Mouse (Mus musculus) adrenal gland, postnatal 25 days (tissue): ENCODE data around the gene Dynlt1a. TPM values are rescaled to one million over a fixed set of nuclear protein-coding genes. Genes with fewer than 3 reads are reported as not detected.
"Not testable (repeated sequence)": the region's sequence is repeated elsewhere in the genome, so short reads cannot be mapped to it uniquely, and the experiment has no call there.

Experiments used
- DNase-seq: peaks from one replicate; pipeline ENCODE4 v3.0.0; 2021; ENCODE audit warnings: mixed read lengths
- long read RNA-seq: library from polyadenylated mRNA; stranded (forward); transcript quantifications from one replicate; pipeline ENCODE4 v2.0.0, GENCODE M21; 2021
- total RNA-seq: library from RNA; stranded (reverse); gene quantifications from 2 replicates; pipeline ENCODE4 v1.2.3, GENCODE M21; 2021

Dynlt1a gene
- 4.5 and 5.5 TPM in 2 replicates for total RNA-seq
- long read RNA-seq, partial matches to known transcripts = 4 of 10 reads
- long read RNA-seq, other reads (novel, unspliced or antisense) = 6 of 10 reads

- DNase-seq = peak; percentile 99
Observed at GRCm38 (mm10) chr17:6317339-6317985, at the start of gene Dynlt1a. TSS of gene Dynlt1a (minus strand) at chr17:6317500.

GRCm38 (mm10) chr17:6355256-6355655, 38.0 kb upstream of the Dynlt1a start:
- DNase-seq = peak; percentile 2

DNA sequence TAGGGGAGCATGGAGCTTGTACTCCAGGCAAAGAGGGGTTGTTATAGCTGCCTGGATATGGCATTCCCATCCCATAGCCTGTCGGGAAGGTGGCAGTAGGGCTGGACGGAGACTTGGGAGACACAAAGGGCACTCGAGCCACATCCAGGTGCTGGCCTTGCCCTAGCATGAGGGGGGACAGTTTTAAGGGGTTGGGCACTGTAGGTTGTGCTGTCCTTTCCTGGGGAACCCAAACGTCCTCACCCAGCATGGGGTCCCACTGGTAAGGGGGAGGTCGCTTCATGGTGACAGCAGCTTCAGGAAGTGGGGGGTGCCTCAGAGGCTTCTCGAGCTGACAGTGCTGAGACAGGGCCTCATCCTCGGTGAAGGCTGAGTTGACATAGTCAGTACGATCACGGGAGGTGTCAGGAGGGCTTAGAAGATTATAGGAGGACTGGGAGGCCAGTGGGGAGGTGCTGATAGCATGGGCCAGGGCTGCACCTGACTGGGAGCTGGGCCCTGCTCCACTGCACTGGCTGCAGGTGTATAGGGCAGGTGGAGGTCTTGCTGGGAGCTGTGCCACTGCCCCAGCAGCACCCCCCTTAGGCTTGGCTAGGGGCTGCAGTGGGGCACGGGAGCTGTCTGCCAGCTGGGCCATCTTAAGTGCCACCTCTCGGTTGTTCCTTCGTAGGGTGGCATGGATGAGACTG, 25.4 kb upstream of the Dynlt1a start:
- not testable (repeated sequence) for DNase-seq

- DNase-seq = not testable (repeated sequence)
Observed at GRCm38 (mm10) chr17:6328997-6329396, 11.7 kb upstream of the Dynlt1a start.

DNA sequence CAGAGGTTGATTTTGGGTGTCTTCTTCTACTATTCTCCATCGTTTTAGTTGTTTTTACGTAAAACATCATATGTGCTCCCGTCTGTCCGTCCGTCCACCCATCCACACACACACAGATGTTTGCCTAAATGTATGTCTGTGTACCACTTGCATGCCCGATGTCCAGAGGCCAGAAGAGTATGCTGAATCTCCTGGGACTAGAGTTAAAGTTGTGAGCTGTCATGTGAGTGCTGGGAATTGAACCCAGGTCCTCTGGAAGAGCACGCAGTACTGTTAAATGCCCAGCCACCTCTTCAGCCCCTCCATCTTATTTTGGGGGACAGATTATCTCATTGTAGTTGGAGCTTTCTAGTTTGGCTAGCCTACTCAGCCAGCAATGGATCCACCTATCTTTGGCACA, 10.3 kb upstream of the Dynlt1a start:
- DNase-seq = not testable (repeated sequence)

DNA sequence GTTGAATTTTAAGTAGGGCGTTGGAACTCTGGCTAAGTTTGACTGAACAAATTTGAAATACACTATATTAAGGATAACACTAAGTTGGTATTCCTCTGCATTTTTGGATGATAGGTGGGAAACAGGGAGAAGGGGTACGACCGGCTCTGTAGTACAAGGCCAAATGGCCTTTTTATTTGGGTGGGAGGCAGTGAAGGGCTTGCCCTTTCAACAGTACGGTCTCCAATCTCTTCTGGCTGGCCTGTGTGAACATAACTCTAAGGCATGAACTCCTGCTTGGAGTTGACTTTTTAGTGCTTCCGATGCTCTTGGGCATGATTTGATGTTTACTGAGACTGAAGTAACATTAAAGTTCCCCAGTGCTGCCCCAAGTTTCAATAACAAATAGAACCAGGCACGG, 8.2 kb upstream of the Dynlt1a start:
- DNase-seq = not testable (repeated sequence)

GRCm38 (mm10) chr17:6325021-6325420, 7.7 kb upstream of the Dynlt1a start:
- DNase-seq = not testable (repeated sequence)

- not testable (repeated sequence) for DNase-seq
Observed at GRCm38 (mm10) chr17:6321778-6322101, 4.4 kb upstream of the Dynlt1a start.

DNA sequence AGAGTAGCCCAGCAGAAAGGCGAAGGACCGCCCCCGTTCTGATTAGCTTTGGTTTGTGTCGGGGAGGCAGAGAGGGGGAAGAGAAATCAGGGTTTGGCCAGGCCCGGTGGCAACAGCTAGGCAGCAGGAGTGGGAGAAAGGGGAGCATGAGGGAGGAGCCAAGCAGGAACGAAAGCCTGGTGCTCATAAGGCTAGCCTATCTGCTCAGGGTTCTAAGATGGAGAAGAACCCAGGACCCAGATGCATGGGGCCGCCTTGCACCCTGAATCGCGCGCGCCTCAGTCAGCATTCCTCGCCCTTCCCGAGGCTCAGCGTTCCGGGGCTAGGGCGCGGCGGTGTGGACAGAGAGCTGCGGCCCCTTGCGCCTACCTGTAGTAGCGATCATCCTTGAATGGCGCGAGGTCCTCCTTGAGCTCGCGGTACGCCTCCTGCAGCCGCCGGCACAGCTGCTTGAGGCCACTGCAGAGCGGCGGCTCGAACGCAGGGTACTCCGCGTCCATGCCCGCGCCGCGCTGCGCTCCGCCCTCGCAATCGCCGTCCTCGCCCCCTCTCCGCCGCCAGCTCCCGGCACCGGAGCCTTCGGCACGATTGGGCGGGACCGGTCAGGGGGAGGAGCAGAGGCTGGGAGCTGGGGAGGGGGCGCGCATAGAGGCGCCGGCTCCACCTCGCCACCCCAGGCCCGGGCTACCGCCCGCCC, 3.9 kb upstream of the Dynlt1a start:
- not testable (repeated sequence) for DNase-seq

- DNase-seq = peak; percentile 53
Observed at GRCm38 (mm10) chr17:6316379-6317126, 747 bp downstream of the Dynlt1a start.

DNA sequence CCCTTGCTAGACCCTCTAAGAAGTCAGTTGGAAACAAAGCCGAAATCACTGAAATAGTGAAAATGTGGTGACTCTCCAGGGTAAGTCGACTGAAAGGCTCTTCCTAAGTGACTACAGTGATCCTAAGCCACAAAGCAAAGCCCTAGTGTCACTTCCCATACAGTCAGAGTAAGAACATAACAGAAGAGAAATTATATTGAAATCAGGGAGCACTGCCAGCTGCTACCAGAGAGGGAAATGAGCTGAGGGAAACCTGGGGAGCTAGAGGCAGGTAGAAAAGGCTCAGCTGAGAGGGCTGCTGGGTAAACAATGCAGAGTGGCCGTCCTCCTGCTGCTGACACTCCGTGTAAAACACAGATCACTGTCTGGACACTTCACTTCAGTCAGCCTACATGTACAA, 1.6 kb downstream of the Dynlt1a start:
- DNase-seq = not testable (repeated sequence)

DNA sequence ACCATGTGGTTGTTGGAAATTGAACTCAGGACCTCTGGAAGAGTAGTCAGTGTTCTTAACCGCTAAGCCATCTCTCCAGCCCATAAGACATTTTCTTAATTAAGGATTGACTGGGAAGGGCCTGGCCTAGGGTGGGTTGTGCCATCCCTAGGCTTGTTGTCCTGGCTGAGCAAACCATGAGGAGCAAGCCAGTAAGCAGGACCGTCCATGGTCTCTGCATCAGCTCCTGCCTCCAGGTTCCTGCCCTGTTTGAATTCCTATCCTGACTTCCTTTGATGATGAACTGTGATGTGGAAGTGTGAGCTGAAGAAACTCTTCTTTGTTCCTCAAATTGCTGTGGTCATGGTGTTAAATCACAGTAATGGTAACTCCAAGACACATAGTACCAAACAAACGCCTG, 2.8 kb downstream of the Dynlt1a start:
- not testable (repeated sequence) for DNase-seq

DNA sequence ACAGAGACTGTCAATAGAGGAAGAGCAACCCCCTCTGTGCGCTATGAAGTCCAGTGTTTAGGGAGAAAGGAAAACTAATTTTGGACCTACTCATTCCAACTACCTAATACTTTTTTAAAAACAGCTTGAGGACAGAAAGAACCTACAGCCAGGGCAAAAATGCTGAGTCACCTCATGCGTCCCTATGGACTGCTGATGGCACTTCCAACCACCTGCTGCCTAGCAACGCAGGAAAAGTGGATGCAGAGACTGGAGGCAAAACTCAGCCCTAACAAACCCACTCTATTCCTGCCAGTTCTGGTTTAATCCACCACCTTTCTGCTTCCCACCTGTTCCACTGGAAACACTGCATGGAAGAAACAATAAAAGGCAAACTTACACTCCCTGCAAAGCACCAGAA, 4.5 kb downstream of the Dynlt1a start:
- DNase-seq = not testable (repeated sequence)

GRCm38 (mm10) chr17:6311716-6312115, 5.6 kb downstream of the Dynlt1a start:
- not testable (repeated sequence) for DNase-seq

DNA sequence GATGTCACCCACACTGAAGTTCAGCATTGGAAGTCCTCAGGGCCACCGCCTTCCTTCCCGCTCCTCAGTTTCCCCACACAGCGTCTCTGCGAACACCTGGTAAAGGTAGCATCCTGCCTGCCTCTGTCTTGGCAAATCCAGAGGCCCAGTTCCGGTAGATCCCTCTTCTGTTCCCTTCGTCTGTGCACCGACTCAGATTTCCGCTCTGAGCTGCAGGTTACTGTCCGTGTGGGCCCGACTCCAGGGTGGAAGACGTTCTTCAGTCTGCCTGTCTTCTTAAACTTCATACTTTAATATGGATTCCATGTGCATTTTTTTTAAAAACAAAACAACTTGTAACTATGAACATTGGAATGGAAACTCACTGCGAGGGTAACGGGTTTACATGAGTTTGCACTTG, 10.8 kb downstream of the Dynlt1a start:
- DNase-seq = not testable (repeated sequence)

GRCm38 (mm10) chr17:6305656-6306270, 11.5 kb downstream of the Dynlt1a start:
- DNase-seq = not testable (repeated sequence)

- DNase-seq = not testable (repeated sequence)
Observed at GRCm38 (mm10) chr17:6304891-6305290, 12.4 kb downstream of the Dynlt1a start.

- not testable (repeated sequence) for DNase-seq
Observed at GRCm38 (mm10) chr17:6300190-6300863, 17.0 kb downstream of the Dynlt1a start.

DNA sequence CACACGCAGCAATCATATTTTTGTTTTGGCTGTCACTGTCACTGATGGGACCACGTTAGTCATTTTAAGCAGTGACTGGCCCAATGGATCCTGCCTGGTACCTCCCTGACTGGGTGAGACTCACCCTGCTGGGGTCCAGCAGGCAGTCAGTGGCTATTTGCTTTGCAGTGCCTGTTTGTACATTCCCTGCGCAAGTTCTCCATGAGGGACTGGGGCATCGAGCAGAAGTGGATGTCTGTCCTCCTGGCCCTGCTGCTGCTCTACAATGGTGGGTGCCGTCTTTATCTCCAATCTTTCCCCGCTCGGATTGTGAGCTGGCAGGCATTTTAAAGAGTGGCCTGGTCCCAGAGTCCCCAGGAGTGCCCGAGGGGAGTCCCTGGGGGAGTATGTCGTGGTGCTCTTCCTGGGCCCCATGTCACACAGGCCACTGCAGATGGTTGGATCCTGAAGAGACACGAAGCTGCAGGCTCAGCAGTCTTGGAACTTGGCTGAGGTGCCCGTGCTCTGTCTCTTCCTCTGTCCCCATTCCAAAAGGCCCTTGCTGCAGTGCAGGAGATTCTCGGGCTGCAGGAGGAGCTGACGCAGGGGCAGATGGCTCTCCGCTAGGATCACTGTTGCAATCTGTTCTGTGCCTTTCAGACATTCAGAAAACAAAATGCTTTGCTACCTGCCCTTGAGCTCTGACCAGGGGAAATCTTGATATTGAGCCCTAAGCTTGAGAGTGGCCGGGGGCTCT, 20.1 kb downstream of the Dynlt1a start:
- DNase-seq = not testable (repeated sequence)

- DNase-seq = not testable (repeated sequence)
Observed at GRCm38 (mm10) chr17:6293882-6294281, 23.4 kb downstream of the Dynlt1a start.
